Mouse (Mus musculus): ENCODE data around the gene Dok5.

DNA sequence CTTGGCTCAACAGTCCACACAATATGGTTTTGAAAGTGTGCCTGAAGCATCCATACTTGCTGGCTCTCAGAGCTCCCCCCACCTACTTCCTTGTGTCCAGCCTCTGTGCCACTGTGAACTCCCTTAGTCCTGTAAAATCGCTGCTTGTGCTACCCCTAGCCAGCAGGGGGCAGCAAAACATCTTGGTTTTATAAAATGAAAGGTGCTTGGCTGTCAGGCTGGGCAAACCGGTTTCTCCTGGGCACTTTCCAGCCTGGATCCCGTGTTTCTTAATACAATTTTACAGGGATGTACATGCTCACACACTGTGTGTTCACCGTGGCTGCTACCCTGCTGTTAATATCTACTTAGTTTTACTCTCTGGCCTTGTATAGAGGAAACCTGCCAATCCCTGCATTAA is 145.9 kb downstream of the Dok5 start:
- TF ChIP-seq FLI1 (IDR thresholded peaks at IDR 0.05; ENCODE audit: low read length) = no peak
- TF ChIP-seq GATA1 (IDR thresholded peaks at IDR 0.05; ENCODE audit: borderline replicate concordance, low read length) = no peak

All from megakaryocyte, embryonic 14.5 days (primary cell).